Comparison of ENCODE assay signal across 8 mouse cellular contexts in genomic region chr12:112560176-112560797, GRCm38 (mm10). TPM values are rescaled to one million over a fixed set of nuclear protein-coding genes. Genes with fewer than 3 reads are reported as not detected.
DNase-seq lines count a peak whose midpoint lies in the region; ATAC-seq and TF ChIP-seq lines count a peak whose summit lies in the region.

No protein-coding gene starts in this region.

- no peak for TF ChIP-seq EP300 in lung, postnatal 0 days (IDR thresholded peaks at IDR 0.05)

- no peaks in the 10 kb centered on the region for H3K36me3 ChIP-seq in hindbrain, postnatal 0 days (ENCODE audit: insufficient read depth, low read length)
- H3K36me3 ChIP-seq in hindbrain, embryonic 16.5 days (ENCODE audit: control insufficient read depth, insufficient read depth, low read length): no peaks in the 10 kb centered on the region
- H3K36me3 ChIP-seq in lung, postnatal 0 days (ENCODE audit: insufficient read depth, low read length): no peaks in the 10 kb centered on the region

- no peak overlapping the region for H3K4me3 ChIP-seq in hindbrain, postnatal 0 days (ENCODE audit: low read length)
- H3K4me3 ChIP-seq in hindbrain, embryonic 16.5 days (ENCODE audit: low read length): no peak overlapping the region
- no peak overlapping the region for H3K4me3 ChIP-seq in lung, postnatal 0 days (ENCODE audit: low read depth, low read length)

- no peak overlapping the region for H3K4me2 ChIP-seq in hindbrain, postnatal 0 days (ENCODE audit: low read depth, low read length)
- no peak overlapping the region for H3K4me2 ChIP-seq in hindbrain, embryonic 16.5 days (ENCODE audit: low read length)
- H3K4me2 ChIP-seq in lung, postnatal 0 days (replicated peaks; ENCODE audit: low read depth, low read length): no peak overlapping the region

- no peak overlapping the region for H3K9ac ChIP-seq in hindbrain, postnatal 0 days (replicated peaks; ENCODE audit: low read length)
- no peak overlapping the region for H3K9ac ChIP-seq in hindbrain, embryonic 16.5 days (ENCODE audit: low read depth, low read length)
- H3K9ac ChIP-seq in lung, postnatal 0 days (replicated peaks; ENCODE audit: low read depth): no peak overlapping the region

- DNase-seq in hindbrain, postnatal 0 days (ENCODE audit: low spot score): no peak
- peak; percentile 64 for DNase-seq in Muller cell, postnatal 12 days (ENCODE audit: inconsistent ontology term)
- peak; percentile 46 for DNase-seq in induced T-regulatory cell, adult 2 months (ENCODE audit: low read depth)
- DNase-seq in lung, postnatal 0 days (ENCODE audit: low spot score): no peak
- DNase-seq in right cerebral cortex, postnatal 4 days: no peak
- DNase-seq in layer of hippocampus, adult 11-12 months (ENCODE audit: low spot score): no peak
- DNase-seq in adrenal gland, postnatal 25 days: no peak

- H3K27me3 ChIP-seq in hindbrain, postnatal 0 days (ENCODE audit: insufficient read depth, low read length): no peaks in the 10 kb centered on the region
- no peaks in the 10 kb centered on the region for H3K27me3 ChIP-seq in hindbrain, embryonic 16.5 days (replicated peaks; ENCODE audit: control insufficient read depth, insufficient read depth, low read length)
- no peaks in the 10 kb centered on the region for H3K27me3 ChIP-seq in lung, postnatal 0 days (replicated peaks; ENCODE audit: insufficient read depth, low read length)

- TF ChIP-seq CTCF in hindbrain, postnatal 0 days (IDR thresholded peaks at IDR 0.05; ENCODE audit: low read depth): peak; percentile 52; the same call in 1 of the 2 replicates
- TF ChIP-seq CTCF in lung, postnatal 0 days (IDR thresholded peaks at IDR 0.05): peak; percentile 59

- no peaks in the 10 kb centered on the region for H3K9me3 ChIP-seq in hindbrain, postnatal 0 days (ENCODE audit: low read length)
- no peaks in the 10 kb centered on the region for H3K9me3 ChIP-seq in hindbrain, embryonic 16.5 days (ENCODE audit: control insufficient read depth, low read length)
- H3K9me3 ChIP-seq in lung, postnatal 0 days (ENCODE audit: low read length): no peaks in the 10 kb centered on the region

- H3K4me1 ChIP-seq in hindbrain, postnatal 0 days (ENCODE audit: insufficient read depth, low read length): no peaks in the 10 kb centered on the region
- no peaks in the 10 kb centered on the region for H3K4me1 ChIP-seq in hindbrain, embryonic 16.5 days (ENCODE audit: control insufficient read depth, insufficient read depth, low read depth, low read length)
- no peaks in the 10 kb centered on the region for H3K4me1 ChIP-seq in lung, postnatal 0 days (ENCODE audit: insufficient read depth, low read depth, low read length)

- no peak overlapping the region for H3K27ac ChIP-seq in hindbrain, postnatal 0 days
- no peak overlapping the region for H3K27ac ChIP-seq in hindbrain, embryonic 16.5 days (ENCODE audit: low read depth, low read length)
- H3K27ac ChIP-seq in lung, postnatal 0 days (ENCODE audit: low read length): no peak overlapping the region

- ATAC-seq in hindbrain, postnatal 0 days: 0 out of 2 replicates have a peak, but pooled peaks have one; percentile 27
- no peak for ATAC-seq in hindbrain, embryonic 16.5 days
- ATAC-seq in lung, postnatal 0 days: no peak

- 53% methylated on average over 3 of the region's 5 CpGs for WGBS in hindbrain, postnatal 0 days
- 70% methylated on average over 5 of the region's 5 CpGs for WGBS in hindbrain, embryonic 16.5 days
- 43% methylated on average over 5 of the region's 5 CpGs for WGBS in lung, postnatal 0 days

RNA-seq across cellular contexts. Expression of gene Inf2, which starts 28.3 kb away (rescaled TPM):
- total RNA-seq in hindbrain, postnatal 0 days (2014; rRNA removed): 5.9 and 6.3 TPM in 2 replicates
- polyA plus RNA-seq in hindbrain, postnatal 0 days (2015; fragmentation: Nextera tagmentation; extraction: Ambion mirVana): 0.96 and 1.4 TPM in 2 replicates
- 1.0 and 1.1 TPM in 2 replicates for polyA plus RNA-seq in hindbrain, embryonic 16.5 days (2015; fragmentation: Nextera tagmentation; extraction: Ambion mirVana)
- polyA plus RNA-seq in lung, postnatal 0 days (2015; fragmentation: Nextera tagmentation; extraction: Ambion mirVana): 4.9 and 5.2 TPM in 2 replicates
- total RNA-seq in adrenal gland, postnatal 25 days (2021): 32.6 and 34.1 TPM in 2 replicates

RNA-seq across cellular contexts. Expression of gene Tmem179, which starts 43.7 kb away (rescaled TPM):
- 134 and 141 TPM in 2 replicates for total RNA-seq in hindbrain, postnatal 0 days (2014; rRNA removed)
- polyA plus RNA-seq in hindbrain, postnatal 0 days (2015; fragmentation: Nextera tagmentation; extraction: Ambion mirVana): 94.1 and 96.2 TPM in 2 replicates
- polyA plus RNA-seq in hindbrain, embryonic 16.5 days (2015; fragmentation: Nextera tagmentation; extraction: Ambion mirVana): 92.7 and 96.1 TPM in 2 replicates
- polyA plus RNA-seq in lung, postnatal 0 days (2015; fragmentation: Nextera tagmentation; extraction: Ambion mirVana): 0.07 TPM in 1 of 2 replicates, not detected in the other
- total RNA-seq in adrenal gland, postnatal 25 days (2021): 5.8 and 5.9 TPM in 2 replicates

RNA-seq across cellular contexts. Expression of gene Adssl1, which starts 59.6 kb away (rescaled TPM):
- total RNA-seq in hindbrain, postnatal 0 days (2014; rRNA removed): 2.6 and 7.5 TPM in 2 replicates
- polyA plus RNA-seq in hindbrain, postnatal 0 days (2015; fragmentation: Nextera tagmentation; extraction: Ambion mirVana): 8.4 and 9.2 TPM in 2 replicates
- polyA plus RNA-seq in hindbrain, embryonic 16.5 days (2015; fragmentation: Nextera tagmentation; extraction: Ambion mirVana): 7.7 and 7.9 TPM in 2 replicates
- polyA plus RNA-seq in lung, postnatal 0 days (2015; fragmentation: Nextera tagmentation; extraction: Ambion mirVana): 29.9 and 43.0 TPM in 2 replicates
- 17.8 and 21.0 TPM in 2 replicates for total RNA-seq in adrenal gland, postnatal 25 days (2021)

Comparison
In these comparisons a context has a peak if more than half of its experiments do, and no peak if none do; other contexts are left out.
1. DNase-seq: peak in Muller cell, postnatal 12 days (single experiment) and induced T-regulatory cell, adult 2 months (single experiment); none in hindbrain, postnatal 0 days (single experiment), lung, postnatal 0 days (single experiment), right cerebral cortex, postnatal 4 days (single experiment), layer of hippocampus, adult 11-12 months (single experiment) and adrenal gland, postnatal 25 days (single experiment).
2. RNA of gene Tmem179, which starts 43.7 kb away (polyA plus RNA-seq): 94.1 to 96.2 TPM in hindbrain, postnatal 0 days and 92.7 to 96.1 TPM in hindbrain, embryonic 16.5 days; 0.07 TPM in lung, postnatal 0 days; every median in the first group is over 10 times any median in the second.